Mouse (Mus musculus): ENCODE measurements around the gene Snx19.

DNA sequence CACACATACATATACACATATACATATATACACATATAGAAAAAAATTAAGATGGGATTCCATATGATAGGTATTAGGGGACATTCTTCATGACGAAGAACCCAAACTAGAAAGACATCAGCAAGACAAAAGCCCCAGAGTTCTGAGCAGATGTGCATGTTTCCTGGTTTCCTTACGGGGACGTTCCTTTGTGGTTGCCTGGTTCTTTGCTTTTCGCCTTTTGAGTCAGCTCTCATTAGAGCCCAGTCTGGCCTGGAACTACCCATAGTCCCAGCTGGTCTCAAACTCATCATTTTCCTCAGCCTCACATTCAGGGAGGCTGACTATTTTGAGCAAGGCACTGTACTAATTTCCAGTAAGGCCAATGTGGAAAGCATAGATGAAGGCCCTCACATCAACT is 7.0 kb downstream of the Snx19 start:
- TF ChIP-seq CTCF (IDR thresholded peaks at IDR 0.05; ENCODE audit: insufficient read depth, low read depth, low read length) (no peak), POLR2A (IDR thresholded peaks at IDR 0.05; ENCODE audit: insufficient read depth, low read depth, low read length) (no peak)

Data from olfactory bulb, adult 2 months (tissue).